Mouse (Mus musculus) stomach, embryonic 16.5 days (tissue): Measurements from ENCODE around the gene Proz. TPM values are rescaled to one million over a fixed set of nuclear protein-coding genes. Genes with fewer than 3 reads are reported as not detected.

Experiments used
- ATAC-seq: fragments of 200-750 bp; cut with Nextera tagmentation; 2 replicates; pipeline ENCODE4 v1.8.0; 2017; ENCODE audit warnings: moderate number of reproducible peaks, moderate TSS enrichment; ENCODE audit not compliant: insufficient read depth, low FRiP score
- H3K27ac ChIP-seq: fragments of 300-500 bp; sonication (generic); 2 replicates; pipeline ENCODE4 v1.5.1; 2014; ENCODE audit warnings: low read length
- H3K27me3 ChIP-seq: fragments of 300-500 bp; sonication (generic); 2 replicates; pipeline ENCODE4 v1.6.1; 2014; ENCODE audit warnings: low read length, control low read depth, mixed read lengths; ENCODE audit not compliant: control insufficient read depth, insufficient read depth
- H3K36me3 ChIP-seq: fragments of 300-500 bp; sonication (generic); 2 replicates; pipeline ENCODE4 v1.6.1; 2014; ENCODE audit warnings: low read length; ENCODE audit not compliant: control insufficient read depth, insufficient read depth
- H3K4me1 ChIP-seq: fragments of 300-500 bp; sonication (generic); 2 replicates; pipeline ENCODE4 v1.6.1; 2014; ENCODE audit warnings: low read length, control low read depth, mixed read lengths; ENCODE audit not compliant: control insufficient read depth, insufficient read depth
- H3K4me2 ChIP-seq: fragments of 300-500 bp; sonication (generic); 2 replicates; pipeline ENCODE4 v1.6.1; 2014; ENCODE audit warnings: low read depth, low read length, mixed read lengths
- H3K4me3 ChIP-seq: fragments of 300-500 bp; sonication (generic); replicated peaks from 2 replicates; pipeline ENCODE4 v1.5.1; 2014; ENCODE audit warnings: mild to moderate bottlenecking, low read length
- H3K9ac ChIP-seq: fragments of 300-500 bp; sonication (generic); 2 replicates; pipeline ENCODE4 v1.6.1; 2014; ENCODE audit warnings: low read length
- H3K9me3 ChIP-seq: fragments of 300-500 bp; sonication (generic); replicated peaks from 2 replicates; pipeline ENCODE4 v1.6.1; 2016; ENCODE audit warnings: low read length, control low read depth; ENCODE audit not compliant: control insufficient read depth
- WGBS: fragments of 180-500 bp; shearing (Covaris S2); extraction: QIAGEN DNeasy Blood & Tissue Kit; methylation state at CpG from one replicate; pipeline ENCODE4 v1.1.7; 2014; 5-methylcytosine and 5-hydroxymethylcytosine counted together
- polyA plus RNA-seq: library from polyadenylated mRNA; unstranded; fragments of >200 nt; fragmentation: Nextera tagmentation; extraction: Ambion mirVana; gene quantifications from 2 replicates; pipeline ENCODE4 v1.2.1, GENCODE M21; 2015

Gene Proz
- polyA plus RNA-seq, 1 experiment from 2014 or later = 3.8 TPM

DNA sequence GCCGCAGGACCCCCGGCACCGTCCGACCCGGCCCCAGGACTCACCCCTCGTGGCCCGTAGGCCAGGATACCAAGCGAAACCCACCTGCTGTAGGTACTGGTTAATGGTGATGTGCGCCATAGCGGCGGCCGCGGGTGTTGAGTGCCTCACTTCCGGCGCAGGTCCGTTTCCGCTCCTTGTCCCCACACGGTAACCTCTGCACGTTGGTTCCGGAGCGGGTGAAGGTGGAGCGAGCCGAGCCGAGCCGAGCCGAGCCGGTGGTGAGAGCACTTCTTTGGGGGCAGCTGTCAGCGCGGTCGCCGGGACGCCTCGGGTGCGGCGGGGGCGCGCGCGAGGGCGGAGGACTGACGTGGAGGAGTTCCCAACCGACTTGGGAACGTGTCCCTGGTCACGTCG, 44.0 kb downstream of the Proz start:
- Histone ChIP-seq H3K4me3 (peak overlapping the region; percentile 99), H3K9ac (peak overlapping the region; percentile 97), H3K36me3 (0 out of 2 replicates have a peak, but pooled peaks cover 2% of the 10 kb centered on the region), H3K27me3 (no peaks in the 10 kb centered on the region), H3K4me2 (peak overlapping the region; percentile 93), H3K9me3 (no peaks in the 10 kb centered on the region), H3K27ac (peak overlapping the region; percentile 98), H3K4me1 (peaks cover 19% of the 10 kb centered on the region)
- under 1% methylated on average over 45 of the region's 45 CpGs for WGBS
- peak; percentile 79 for ATAC-seq

DNA sequence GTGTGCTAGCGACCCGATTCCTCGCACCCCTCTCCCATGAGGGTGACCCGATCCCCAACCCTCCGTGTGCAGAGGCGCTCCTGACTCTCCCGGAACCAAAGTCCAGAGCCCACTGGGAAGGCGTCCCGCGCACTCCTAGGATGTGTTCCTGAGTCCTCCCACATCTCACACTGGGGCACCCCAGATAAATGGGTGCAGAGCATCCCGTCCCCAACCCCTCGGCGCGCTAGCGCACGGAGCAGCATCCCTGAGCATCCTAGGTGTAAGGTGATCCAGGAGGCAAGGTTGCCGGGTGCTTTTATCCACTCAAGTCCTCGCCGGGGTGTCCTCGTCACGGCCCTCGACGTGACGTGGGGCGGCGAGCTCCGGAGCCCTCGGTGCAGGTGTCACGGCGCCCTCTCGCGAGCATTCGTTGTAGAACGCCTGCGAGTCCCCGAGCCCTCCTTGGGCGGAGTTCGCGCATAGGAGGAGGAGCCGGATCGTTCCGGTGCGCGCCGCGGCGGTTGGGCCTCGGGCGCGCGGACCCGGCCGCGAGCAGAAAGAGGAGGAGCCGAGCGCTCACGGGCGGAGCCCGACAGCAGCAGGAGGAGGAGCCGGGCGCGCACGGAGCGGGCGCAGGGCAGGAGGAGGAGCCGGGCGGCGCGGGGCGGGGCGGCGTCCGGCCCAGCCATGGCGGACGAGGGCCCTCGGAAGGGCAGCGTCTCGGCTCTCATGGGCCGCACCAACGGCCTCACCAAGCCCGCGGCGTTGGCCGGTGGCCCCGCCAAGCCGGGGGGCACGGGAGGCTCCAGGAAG, 44.6 kb downstream of the Proz start, which contains the start of the genes Pcid2 and Cul4a:
TSS of gene Pcid2 (minus strand) at position 373 of the 795 bp plus-strand sequence.
TSS of gene Cul4a (plus strand) at position 535 of the 795 bp plus-strand sequence.
- Histone ChIP-seq H3K27ac (peak within 1 kb of the TSS; percentile 98), H3K36me3 (no peaks in the 10 kb centered on the region), H3K4me1 (peaks cover 19% of the 10 kb centered on the region), H3K9ac (peak within 1 kb of the TSS; percentile 98), H3K27me3 (no peaks in the 10 kb centered on the region), H3K4me3 (peak within 1 kb of the TSS; percentile 99), H3K9me3 (no peaks in the 10 kb centered on the region), H3K4me2 (peak within 1 kb of the TSS; percentile 93)
- WGBS = under 1% methylated on average over 87 of the region's 87 CpGs
- peak; percentile 96 for ATAC-seq

DNA sequence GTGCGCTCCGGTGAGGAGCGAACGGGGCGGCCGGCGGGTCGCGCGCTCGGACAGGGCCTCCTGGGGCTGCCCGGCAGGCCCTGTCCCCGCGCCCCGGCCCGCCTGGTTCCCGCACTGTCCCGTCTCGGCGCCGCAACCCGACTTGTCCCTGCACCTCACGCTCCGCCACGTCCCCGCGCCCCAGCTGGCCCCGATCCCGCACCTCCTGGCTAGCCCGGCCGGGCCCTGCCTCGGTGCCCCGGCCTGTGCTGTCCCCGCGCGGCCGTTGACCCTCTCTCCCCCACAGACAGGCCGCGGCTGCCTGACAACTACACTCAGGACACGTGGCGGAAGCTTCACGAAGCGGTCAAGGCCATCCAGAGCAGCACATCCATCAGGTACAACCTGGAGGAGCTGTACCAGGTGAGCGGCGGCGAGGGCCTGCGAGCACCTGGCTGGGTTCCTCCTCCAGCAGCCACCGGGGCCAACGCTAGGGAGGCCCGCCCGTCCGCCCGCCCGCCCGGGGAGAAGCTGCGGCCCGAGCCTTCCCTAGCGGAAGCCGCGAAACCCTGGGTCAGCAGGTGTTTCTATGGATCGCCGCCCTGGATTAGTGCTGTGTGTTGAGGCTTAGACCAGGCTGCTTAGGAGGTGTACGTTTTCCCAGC, 45.3 kb downstream of the Proz start:
- under 1% methylated on average over 63 of the region's 63 CpGs for WGBS
- H3K4me1 ChIP-seq = peaks cover 19% of the 10 kb centered on the region
- H3K4me3 ChIP-seq = peak overlapping the region; percentile 99

DNA sequence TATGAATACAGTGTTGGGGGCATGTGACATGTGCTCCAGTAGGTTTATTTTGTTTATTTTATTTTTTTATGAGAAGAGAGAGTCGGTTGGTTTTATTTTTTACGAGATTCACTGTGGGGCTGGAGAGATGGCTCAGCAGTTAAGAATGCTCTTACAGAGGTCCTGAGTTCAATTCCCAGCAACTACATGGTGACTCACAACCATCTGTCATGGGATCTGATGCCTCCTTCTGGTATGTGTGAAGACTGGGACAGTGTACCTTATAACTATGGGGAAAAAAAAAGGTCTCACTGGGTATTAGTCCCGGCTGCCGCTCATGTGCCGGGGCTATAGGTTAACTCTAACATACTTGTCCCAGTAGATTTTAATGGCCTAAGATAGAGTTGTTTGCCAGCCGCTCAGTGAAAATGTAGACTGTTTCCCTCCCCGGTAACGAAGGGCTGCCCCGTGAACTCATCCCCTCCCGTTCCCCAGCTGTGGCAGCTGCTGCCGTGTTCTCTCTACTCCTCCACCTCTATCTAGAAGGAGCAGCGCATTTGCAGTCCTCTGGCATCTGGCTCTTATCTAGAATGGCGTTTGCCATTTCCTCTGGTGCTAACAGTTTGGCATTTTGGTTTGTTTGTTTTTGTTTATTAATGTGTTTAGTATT, 47.4 kb downstream of the Proz start:
- H3K36me3 ChIP-seq = no peaks in the 10 kb centered on the region
- 67% methylated on average over 13 of the region's 13 CpGs for WGBS
- no peaks in the 10 kb centered on the region for H3K9me3 ChIP-seq
- no peak overlapping the region for H3K4me2 ChIP-seq
- H3K4me3 ChIP-seq = no peak overlapping the region
- H3K4me1 ChIP-seq = peaks cover 19% of the 10 kb centered on the region
- H3K9ac ChIP-seq = no peak overlapping the region
- no peak for ATAC-seq
- no peaks in the 10 kb centered on the region for H3K27me3 ChIP-seq
- no peak overlapping the region for H3K27ac ChIP-seq

More for the DNA sequence above, 45.3 kb downstream of the Proz start:
- peak overlapping the region; percentile 98 for H3K9ac ChIP-seq
- H3K9me3 ChIP-seq = no peaks in the 10 kb centered on the region
- no peaks in the 10 kb centered on the region for H3K27me3 ChIP-seq
- peak; percentile 41; the same call in 1 of the 2 replicates for ATAC-seq
- H3K27ac ChIP-seq = peak overlapping the region; percentile 81
- no peaks in the 10 kb centered on the region for H3K36me3 ChIP-seq
- H3K4me2 ChIP-seq = peak overlapping the region; percentile 76

DNA sequence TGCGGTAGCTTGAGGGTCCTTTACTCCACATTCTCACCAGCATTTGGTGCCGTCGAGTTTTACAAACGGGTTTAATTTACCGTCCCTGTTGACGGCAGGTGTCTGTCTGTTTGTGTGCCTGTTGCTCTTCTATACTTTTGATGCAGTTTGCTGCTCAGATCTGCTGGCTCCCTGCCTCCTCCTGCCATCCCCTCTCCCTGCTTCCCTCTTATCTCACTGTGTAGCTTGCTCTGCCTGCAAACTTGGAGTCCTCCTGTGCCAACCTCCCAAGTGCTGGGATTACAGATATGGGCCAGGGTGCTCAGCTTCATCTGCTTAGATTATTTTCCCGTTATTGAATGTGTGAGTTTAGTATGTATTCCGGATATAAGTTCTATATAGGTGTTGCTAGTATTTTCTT, 48.3 kb downstream of the Proz start:
- no peaks in the 10 kb centered on the region for H3K9me3 ChIP-seq
- H3K36me3 ChIP-seq = no peaks in the 10 kb centered on the region
- H3K9ac ChIP-seq = no peak overlapping the region
- no peaks in the 10 kb centered on the region for H3K27me3 ChIP-seq
- H3K4me2 ChIP-seq = no peak overlapping the region
- H3K4me3 ChIP-seq = no peak overlapping the region
- H3K27ac ChIP-seq = no peak overlapping the region
- no peak for ATAC-seq
- WGBS = 80% methylated on average over 8 of the region's 8 CpGs
- H3K4me1 ChIP-seq = peaks cover 13% of the 10 kb centered on the region

DNA sequence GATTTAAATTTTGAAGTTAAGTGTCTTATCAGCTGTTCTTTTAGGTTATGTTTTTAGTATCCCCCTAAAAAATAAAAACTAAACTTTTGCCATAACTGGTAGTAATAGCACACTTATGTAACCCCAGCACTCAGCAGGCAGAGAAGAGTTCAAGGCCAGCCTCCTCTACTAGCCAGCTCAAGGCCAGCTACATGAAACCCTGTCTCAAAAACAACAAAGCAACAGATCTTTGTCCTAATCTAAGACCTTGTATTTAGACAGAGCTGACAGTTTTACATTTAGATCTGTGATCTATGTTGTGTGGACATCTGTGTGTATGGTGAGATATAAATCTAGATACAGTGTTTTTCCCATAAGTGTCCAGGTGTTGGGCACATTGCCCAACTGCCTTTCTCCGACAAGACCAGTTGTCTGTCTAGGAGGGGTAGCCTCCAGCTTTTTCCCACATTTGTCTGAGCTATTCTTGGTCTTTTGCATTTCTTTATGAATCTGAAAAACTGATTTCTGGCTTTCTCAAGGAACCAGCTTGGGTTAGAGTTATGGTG, 48.8 kb downstream of the Proz start:
- Histone ChIP-seq H3K36me3 (no peaks in the 10 kb centered on the region), H3K27me3 (no peaks in the 10 kb centered on the region), H3K9ac (no peak overlapping the region), H3K4me3 (no peak overlapping the region), H3K4me2 (no peak overlapping the region), H3K27ac (no peak overlapping the region), H3K4me1 (peaks cover 11% of the 10 kb centered on the region), H3K9me3 (no peaks in the 10 kb centered on the region)
- no peak for ATAC-seq
- 36% methylated on average over 1 of the region's 1 CpGs for WGBS

DNA sequence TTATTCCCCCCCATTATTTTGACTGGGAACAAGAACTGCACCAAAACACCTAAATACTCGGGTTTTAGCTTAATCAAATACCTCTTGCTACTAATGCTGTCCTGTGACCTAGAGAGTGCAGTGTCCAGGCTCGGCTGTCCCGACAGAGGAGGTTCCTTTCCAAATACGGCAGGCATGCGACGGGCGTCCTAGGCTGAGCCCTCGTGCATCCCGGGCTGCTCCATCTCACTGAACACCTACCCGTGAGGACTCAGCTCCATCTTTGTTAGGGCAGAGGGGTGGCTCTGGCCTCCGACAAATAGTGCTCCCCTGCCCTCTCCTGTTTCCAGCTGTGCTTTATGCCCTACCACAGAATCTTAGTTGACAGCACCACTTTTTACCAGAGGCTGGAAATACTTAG, 51.2 kb downstream of the Proz start:
- Histone ChIP-seq H3K27ac (no peak overlapping the region), H3K4me3 (no peak overlapping the region), H3K4me2 (no peak overlapping the region), H3K36me3 (no peaks in the 10 kb centered on the region; the same call in 1 of the 2 replicates), H3K9ac (no peak overlapping the region), H3K4me1 (peaks cover 6% of the 10 kb centered on the region), H3K27me3 (no peaks in the 10 kb centered on the region), H3K9me3 (no peaks in the 10 kb centered on the region)
- 76% methylated on average over 11 of the region's 11 CpGs for WGBS
- ATAC-seq = no peak

DNA sequence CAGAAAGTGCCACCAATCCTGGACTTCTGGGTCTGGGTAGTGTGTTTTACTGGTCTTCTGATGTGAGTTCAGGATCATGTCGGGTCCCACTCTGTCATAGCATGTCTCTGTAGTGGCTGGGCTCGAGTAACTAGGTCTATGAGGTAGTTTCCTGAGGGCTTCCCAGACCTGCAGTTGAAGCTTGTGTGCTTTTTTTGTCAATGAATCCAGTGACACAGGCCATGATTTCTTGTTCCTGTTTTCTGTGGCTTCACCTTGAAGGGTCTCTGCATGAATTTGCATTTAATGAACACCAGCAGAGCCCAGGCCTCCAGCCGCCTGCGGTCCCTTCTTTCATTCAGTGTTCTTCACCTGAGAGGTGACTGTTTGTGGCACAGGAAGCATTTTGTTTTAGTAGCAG, 52.5 kb downstream of the Proz start:
- Histone ChIP-seq H3K36me3 (no peaks in the 10 kb centered on the region; the same call in 1 of the 2 replicates), H3K9me3 (no peaks in the 10 kb centered on the region), H3K27me3 (no peaks in the 10 kb centered on the region), H3K9ac (no peak overlapping the region), H3K4me1 (no peaks in the 10 kb centered on the region), H3K4me3 (no peak overlapping the region), H3K27ac (no peak overlapping the region), H3K4me2 (no peak overlapping the region)
- WGBS = 91% methylated on average over 4 of the region's 4 CpGs
- no peak for ATAC-seq
